Mouse (Mus musculus) embryonic fibroblast, embryonic 13.5 days (primary cell): Measurements from ENCODE around the gene Atp8b5.

Experiments used
- CTCF ChIP-seq: IDR thresholded peaks from 2 replicates; pipeline ENCODE4 v1.5.1; 2011; ENCODE audit warnings: mild to moderate bottlenecking, control low read depth, low read length, moderate library complexity, borderline replicate concordance; ENCODE audit not compliant: insufficient read depth
- POLR2A ChIP-seq: IDR thresholded peaks from 2 replicates; pipeline ENCODE4 v1.6.1; 2011; ENCODE audit warnings: low read depth, mild to moderate bottlenecking, control low read depth, low read length, moderate library complexity

DNA sequence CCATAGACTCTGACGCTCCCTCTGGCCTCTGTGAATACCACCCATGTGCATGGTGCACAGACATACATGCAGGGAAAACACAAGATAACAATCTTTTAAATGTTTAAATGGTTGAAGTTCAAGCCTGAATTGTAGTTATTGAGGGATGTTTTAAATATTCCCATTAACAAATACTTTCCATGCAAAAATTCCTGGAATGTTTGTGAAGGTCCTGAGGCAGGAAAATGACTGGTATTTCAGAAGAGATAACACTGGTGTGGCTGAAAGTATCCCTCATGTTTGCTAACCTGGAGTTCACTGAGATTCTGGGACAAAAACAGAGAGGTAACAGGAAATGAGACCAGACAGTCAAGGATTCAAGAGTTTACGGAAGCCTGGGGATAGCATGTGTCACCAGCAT is 122.4 kb downstream of the Atp8b5 start:
- TF ChIP-seq POLR2A (no peak), CTCF (no peak)
